Mouse (Mus musculus): ENCODE data around the gene Eif4g1.

Gene Eif4g1

GRCm38 (mm10) chr16:20725750-20726149 lies 57.6 kb downstream of the Eif4g1 start:
- no peak for DNase-seq (ENCODE audit: low read depth, low spot score)

GRCm38 (mm10) chr16:20726384-20726783 lies 58.3 kb downstream of the Eif4g1 start:
- DNase-seq (ENCODE audit: low read depth, low spot score) = no peak

DNA sequence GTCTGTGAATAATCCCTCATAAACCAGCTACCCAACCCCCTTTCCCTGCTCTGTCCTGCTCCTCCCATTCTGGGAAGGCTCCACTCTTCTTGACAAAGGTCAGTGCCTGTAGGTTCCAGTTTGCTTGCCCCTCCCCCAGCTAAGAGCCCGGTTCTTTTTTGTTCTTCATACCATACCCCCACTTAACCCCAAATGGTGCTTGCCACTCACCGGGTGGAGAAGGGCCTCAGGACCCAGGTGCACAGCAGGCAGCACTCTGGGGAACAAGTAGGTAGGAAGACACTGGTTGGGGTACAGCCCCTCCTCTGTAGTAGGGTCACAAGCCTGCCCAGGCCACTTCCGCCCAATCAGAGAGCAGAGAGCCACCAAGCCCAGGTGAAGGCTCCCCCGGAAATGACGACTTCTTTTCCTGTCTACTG lies 62.2 kb downstream of the Eif4g1 start:
- DNase-seq (ENCODE audit: low read depth, low spot score) = no peak

GRCm38 (mm10) chr16:20731688-20732087 lies 63.6 kb downstream of the Eif4g1 start:
- DNase-seq (ENCODE audit: low read depth, low spot score) = peak; percentile 84

DNA sequence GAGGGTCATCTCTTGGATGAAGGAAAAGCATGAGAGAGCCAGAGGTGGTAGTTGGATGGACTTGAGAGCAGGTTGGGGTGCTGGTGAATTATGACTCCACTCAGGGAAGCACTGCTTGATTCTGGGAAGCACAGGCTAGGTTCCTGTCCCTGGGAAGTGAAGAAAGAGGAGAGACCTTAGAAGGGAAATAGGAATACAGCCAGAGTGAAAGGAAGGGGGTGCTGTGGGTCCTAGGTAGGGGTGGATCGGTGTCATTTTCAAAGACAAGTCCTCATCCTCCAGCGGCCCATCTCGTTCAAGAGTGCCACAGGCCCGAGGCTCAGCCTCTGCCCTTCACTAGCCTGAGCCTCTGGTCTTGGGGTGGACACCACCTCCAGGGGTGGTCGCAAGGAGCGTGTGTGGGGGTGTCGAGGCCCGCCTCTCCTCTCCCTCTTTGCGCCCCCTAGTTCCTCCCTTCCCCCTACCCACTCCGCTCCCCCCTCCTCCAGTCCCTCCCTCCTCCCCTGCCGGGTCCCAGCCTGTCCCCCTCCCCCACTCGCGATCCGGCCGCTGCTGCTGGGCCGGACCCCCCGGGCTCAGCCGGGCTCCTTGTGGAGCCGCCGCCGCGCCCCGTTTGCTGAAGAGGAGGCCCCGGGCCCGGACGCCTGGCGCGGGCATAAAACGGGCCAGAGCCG lies 64.3 kb downstream of the Eif4g1 start:
- peak; percentile 60 for DNase-seq (ENCODE audit: low read depth, low spot score)

DNA sequence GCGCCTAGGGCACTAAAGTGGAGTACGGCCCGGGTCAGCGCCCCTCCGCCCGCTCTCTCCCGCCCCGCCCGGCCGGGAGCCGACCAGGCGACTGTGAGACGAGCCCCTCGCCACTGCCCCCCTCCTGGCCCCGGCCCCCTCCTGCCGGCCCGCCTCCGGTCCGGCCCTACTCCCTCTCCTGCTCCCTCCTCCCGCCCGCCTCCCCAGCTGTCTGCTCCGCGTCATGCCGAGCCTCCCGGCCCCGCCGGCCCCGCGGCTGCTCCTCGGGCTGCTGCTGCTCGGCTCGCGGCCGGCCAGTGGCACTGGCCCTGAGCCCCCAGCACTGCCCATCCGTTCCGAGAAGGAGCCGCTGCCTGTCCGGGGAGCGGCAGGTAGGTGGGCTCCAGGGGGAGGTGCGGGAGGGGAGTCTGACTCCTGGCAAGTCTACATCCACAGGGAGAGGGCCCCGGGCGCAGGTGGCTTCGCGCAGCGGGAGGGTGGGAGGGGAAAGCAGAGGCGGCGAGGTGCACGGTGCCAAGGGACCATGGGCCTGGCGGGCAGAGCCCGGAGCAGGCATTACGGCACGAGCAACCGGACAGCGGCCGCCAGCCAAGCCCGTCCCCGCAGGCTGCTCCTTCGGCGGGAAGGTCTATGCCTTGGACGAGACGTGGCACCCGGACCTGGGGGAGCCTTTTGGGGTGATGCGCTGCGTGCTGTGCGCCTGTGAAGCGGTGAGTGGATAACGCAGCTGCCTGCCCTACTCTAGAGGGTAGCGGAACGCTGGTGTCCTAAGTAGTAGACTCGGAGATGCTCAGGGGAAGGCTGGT lies 65.0 kb downstream of the Eif4g1 start, which contains the start of gene Chrd:
Gene Chrd, plus strand, starts transcription at position 203 of the 806 bp plus-strand sequence.
- DNase-seq (ENCODE audit: low read depth, low spot score) = peak; percentile 78

DNA sequence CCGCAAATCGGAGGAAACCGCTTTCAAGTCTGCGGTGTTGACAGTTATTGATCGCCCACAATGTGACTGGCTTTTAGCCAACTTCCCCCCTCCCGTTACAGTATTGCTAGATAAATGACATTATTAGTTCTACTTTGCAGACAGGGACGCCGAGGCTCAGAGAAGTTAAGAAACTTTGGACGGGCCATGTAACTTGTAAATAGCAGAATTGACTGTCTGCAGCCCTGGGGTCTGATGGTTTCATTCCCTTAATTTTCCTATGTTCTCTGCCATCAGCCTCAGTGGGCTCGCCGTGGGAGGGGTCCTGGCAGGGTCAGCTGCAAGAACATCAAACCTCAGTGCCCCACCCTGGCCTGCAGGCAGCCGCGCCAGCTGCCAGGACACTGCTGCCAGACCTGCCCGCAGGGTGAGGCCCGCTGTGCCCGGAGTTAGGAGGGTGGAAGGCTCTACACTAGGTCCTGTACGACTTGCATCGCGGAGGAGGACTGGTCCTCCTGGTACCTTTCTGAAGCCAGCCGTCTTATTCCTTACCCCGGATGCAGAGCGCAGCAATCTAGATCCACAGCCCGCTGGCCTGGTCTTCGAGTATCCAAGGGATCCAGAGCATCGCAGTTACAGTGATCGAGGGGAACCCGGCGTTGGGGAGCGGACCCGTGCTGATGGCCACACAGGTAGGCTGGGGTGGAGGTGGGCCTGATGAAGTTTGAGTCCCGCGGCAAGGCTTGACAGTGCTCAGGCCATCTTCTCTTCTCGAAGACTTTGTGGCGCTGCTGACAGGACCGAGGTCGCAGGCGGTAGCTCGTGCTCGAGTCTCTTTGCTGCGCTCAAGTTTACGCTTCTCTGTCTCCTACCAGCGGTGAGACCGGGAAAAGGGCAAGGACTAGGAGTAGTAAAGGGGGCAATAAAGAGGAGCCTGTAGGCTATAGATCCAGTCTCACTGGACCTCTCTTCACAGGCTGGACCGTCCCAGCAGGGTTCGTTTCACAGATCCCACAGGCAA lies 65.9 kb downstream of the Eif4g1 start, which contains the start of gene Thpo:
Gene Thpo, minus strand, starts transcription at position 781 of the 1,000 bp plus-strand sequence.
- peak; percentile 59 for DNase-seq (ENCODE audit: low read depth, low spot score)

GRCm38 (mm10) chr16:20735651-20736050 lies 67.5 kb downstream of the Eif4g1 start:
- no peak for DNase-seq (ENCODE audit: low read depth, low spot score)

DNA sequence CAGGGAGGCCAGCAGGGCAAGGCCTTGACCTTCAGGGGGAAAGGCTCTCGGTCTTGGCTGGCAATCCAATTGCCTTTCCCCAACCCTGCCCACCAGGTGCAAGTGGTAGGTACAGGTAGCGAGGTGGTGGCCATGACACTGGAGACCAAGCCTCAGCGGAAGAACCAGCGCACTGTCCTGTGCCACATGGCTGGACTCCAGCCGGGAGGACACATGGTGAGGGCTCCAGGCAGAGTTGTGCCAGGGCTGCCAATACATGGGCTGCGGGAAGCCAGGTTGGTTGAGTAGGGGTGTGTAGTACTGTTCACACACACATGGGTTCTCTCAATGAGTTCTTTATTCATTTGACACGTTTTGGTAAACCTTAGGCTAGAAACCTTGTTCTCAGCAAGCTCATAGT lies 68.1 kb downstream of the Eif4g1 start:
- no peak for DNase-seq (ENCODE audit: low read depth, low spot score)

DNA sequence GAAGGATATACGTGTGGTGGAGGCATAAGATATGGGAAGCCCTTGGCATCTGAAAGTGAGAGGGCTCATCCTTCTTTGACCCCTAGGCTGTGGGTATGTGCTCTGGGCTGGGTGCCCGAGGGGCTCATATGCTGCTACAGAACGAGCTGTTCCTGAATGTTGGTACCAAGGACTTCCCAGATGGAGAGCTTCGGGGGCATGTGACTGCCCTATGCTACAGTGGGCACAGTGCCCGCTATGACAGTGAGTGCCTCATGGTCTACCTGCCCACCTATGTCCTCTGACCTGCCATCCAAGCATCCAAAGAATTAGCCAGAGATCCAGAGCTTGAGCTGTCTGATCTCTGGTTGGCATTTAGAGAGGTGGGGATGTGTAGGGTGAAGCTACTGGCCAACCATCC lies 68.7 kb downstream of the Eif4g1 start:
- DNase-seq (ENCODE audit: low read depth, low spot score) = no peak

DNA sequence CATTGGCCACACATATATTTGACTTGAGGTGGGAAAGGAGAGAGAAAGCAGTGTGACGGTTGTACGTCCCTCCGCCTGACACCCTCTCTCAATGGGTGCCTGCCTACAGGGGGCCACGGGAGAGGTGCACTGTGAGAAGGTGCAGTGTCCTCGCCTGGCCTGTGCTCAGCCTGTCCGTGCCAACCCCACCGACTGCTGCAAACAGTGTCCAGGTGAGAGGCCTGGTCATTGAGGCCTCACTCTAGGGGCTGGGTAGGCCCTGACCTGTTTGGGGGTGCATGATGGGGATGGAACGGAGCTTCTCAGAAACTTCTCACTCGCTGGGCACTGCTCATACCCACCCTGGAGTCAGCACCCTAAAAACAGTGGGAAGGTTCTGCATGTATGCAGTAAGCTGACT lies 71.7 kb downstream of the Eif4g1 start:
- no peak for DNase-seq (ENCODE audit: low read depth, low spot score)

Data from brain, adult 2 months (tissue).